Mouse (Mus musculus): ENCODE results near the gene Foxi2.

Gene Foxi2

GRCm38 (mm10) chr7:135410237-135410965 lies at the start of gene Foxi2:
TSS of gene Foxi2 (plus strand) at chr7:135410308.
- no peak for ATAC-seq (ENCODE audit: insufficient number of reproducible peaks, low FRiP score, low TSS enrichment)

GRCm38 (mm10) chr7:135364606-135365005 lies 45.5 kb upstream of the Foxi2 start:
- no peak for ATAC-seq (ENCODE audit: insufficient number of reproducible peaks, low FRiP score, low TSS enrichment)

GRCm38 (mm10) chr7:135376048-135376447 lies 34.1 kb upstream of the Foxi2 start:
- ATAC-seq (ENCODE audit: insufficient number of reproducible peaks, low FRiP score, low TSS enrichment), result no peak

GRCm38 (mm10) chr7:135376932-135377331 lies 33.2 kb upstream of the Foxi2 start:
- ATAC-seq (ENCODE audit: insufficient number of reproducible peaks, low FRiP score, low TSS enrichment), result no peak

GRCm38 (mm10) chr7:135378331-135378730 lies 31.8 kb upstream of the Foxi2 start:
- ATAC-seq (ENCODE audit: insufficient number of reproducible peaks, low FRiP score, low TSS enrichment), result no peak

- ATAC-seq (ENCODE audit: insufficient number of reproducible peaks, low FRiP score, low TSS enrichment), result no peak
Observed at GRCm38 (mm10) chr7:135389039-135389438, 21.1 kb upstream of the Foxi2 start.

- no peak for ATAC-seq (ENCODE audit: insufficient number of reproducible peaks, low FRiP score, low TSS enrichment)
Observed at GRCm38 (mm10) chr7:135392949-135393542, 17.1 kb upstream of the Foxi2 start.

GRCm38 (mm10) chr7:135394436-135394835 lies 15.7 kb upstream of the Foxi2 start:
- ATAC-seq (ENCODE audit: insufficient number of reproducible peaks, low FRiP score, low TSS enrichment), result no peak

GRCm38 (mm10) chr7:135395242-135395641 lies 14.9 kb upstream of the Foxi2 start:
- ATAC-seq (ENCODE audit: insufficient number of reproducible peaks, low FRiP score, low TSS enrichment), result no peak

- ATAC-seq (ENCODE audit: insufficient number of reproducible peaks, low FRiP score, low TSS enrichment), result no peak
Observed at GRCm38 (mm10) chr7:135397096-135397495, 13.0 kb upstream of the Foxi2 start.

GRCm38 (mm10) chr7:135397874-135398273 lies 12.2 kb upstream of the Foxi2 start:
- no peak for ATAC-seq (ENCODE audit: insufficient number of reproducible peaks, low FRiP score, low TSS enrichment)

GRCm38 (mm10) chr7:135403416-135403815 lies 6.7 kb upstream of the Foxi2 start:
- no peak for ATAC-seq (ENCODE audit: insufficient number of reproducible peaks, low FRiP score, low TSS enrichment)

- no peak for ATAC-seq (ENCODE audit: insufficient number of reproducible peaks, low FRiP score, low TSS enrichment)
Observed at GRCm38 (mm10) chr7:135406761-135407160, 3.3 kb upstream of the Foxi2 start.

- no peak for ATAC-seq (ENCODE audit: insufficient number of reproducible peaks, low FRiP score, low TSS enrichment)
Observed at GRCm38 (mm10) chr7:135408501-135408900, 1.6 kb upstream of the Foxi2 start.

GRCm38 (mm10) chr7:135412357-135412756 lies 2.2 kb downstream of the Foxi2 start:
- no peak for ATAC-seq (ENCODE audit: insufficient number of reproducible peaks, low FRiP score, low TSS enrichment)

- no peak for ATAC-seq (ENCODE audit: insufficient number of reproducible peaks, low FRiP score, low TSS enrichment)
Observed at GRCm38 (mm10) chr7:135428840-135429239, 18.7 kb downstream of the Foxi2 start.

- no peak for ATAC-seq (ENCODE audit: insufficient number of reproducible peaks, low FRiP score, low TSS enrichment)
Observed at GRCm38 (mm10) chr7:135430903-135431302, 20.8 kb downstream of the Foxi2 start.

GRCm38 (mm10) chr7:135443903-135444302 lies 33.8 kb downstream of the Foxi2 start:
- ATAC-seq (ENCODE audit: insufficient number of reproducible peaks, low FRiP score, low TSS enrichment), result no peak

- ATAC-seq (ENCODE audit: insufficient number of reproducible peaks, low FRiP score, low TSS enrichment), result no peak
Observed at GRCm38 (mm10) chr7:135451340-135451739, 41.2 kb downstream of the Foxi2 start.

GRCm38 (mm10) chr7:135452366-135452765 lies 42.3 kb downstream of the Foxi2 start:
- no peak for ATAC-seq (ENCODE audit: insufficient number of reproducible peaks, low FRiP score, low TSS enrichment)

GRCm38 (mm10) chr7:135453690-135454089 lies 43.6 kb downstream of the Foxi2 start:
- no peak for ATAC-seq (ENCODE audit: insufficient number of reproducible peaks, low FRiP score, low TSS enrichment)

All from cerebellum, adult (tissue).